Mouse (Mus musculus): Measurements from ENCODE around the gene Cdc45. TPM values are rescaled to one million over a fixed set of nuclear protein-coding genes. Genes with fewer than 3 reads are reported as not detected.

Cdc45 gene
- polyA plus RNA-seq, 1 experiment from 2014 or later = 18.7 TPM

DNA sequence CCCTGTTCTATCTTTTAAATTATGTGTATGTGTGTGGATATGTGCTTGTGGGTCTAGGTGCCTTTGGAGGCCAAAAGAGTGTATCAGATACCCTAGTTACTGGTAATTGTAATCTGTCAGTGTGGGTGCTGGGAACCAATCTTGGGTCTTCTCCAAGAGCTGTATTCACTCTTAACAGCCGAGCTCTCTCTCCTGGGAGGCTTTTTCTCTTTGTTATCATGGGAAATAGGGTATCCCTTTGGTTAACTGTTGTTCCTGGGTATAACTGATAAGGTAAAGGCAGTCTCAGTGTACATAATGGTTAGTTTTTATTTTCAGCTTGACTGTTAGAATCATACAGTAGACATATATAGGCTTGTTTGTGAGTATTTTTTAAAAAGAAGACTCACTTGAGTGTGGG, 10.6 kb upstream of the Cdc45 start:
- H3K4me3 ChIP-seq (ENCODE audit: low read depth, low read length) = no peak overlapping the region
- H3K4me1 ChIP-seq (ENCODE audit: insufficient read depth) = no peaks in the 10 kb centered on the region
- peaks cover 87% of the 10 kb centered on the region for H3K36me3 ChIP-seq (replicated peaks; ENCODE audit: insufficient read depth, low read length)
- peak; percentile 59; the same call in 1 of the 2 replicates for TF ChIP-seq EP300 (IDR thresholded peaks at IDR 0.05; ENCODE audit: low read depth)
- TF ChIP-seq CTCF (IDR thresholded peaks at IDR 0.05; ENCODE audit: low read depth) = no peak
- DNase-seq (no peak), ATAC-seq (no peak)
- no peak overlapping the region for H3K4me2 ChIP-seq (ENCODE audit: low read depth, low read length)
- no peak overlapping the region for H3K9ac ChIP-seq (replicated peaks)
- H3K9me3 ChIP-seq (ENCODE audit: low read length) = no peaks in the 10 kb centered on the region
- no peaks in the 10 kb centered on the region for H3K27me3 ChIP-seq (ENCODE audit: insufficient read depth, low read length)
- H3K27ac ChIP-seq (ENCODE audit: low read depth) = no peak overlapping the region
- WGBS (ENCODE audit: insufficient replicate concordance) = 41% methylated on average over 1 of the region's 1 CpGs

- no peaks in the 10 kb centered on the region for H3K27me3 ChIP-seq (ENCODE audit: insufficient read depth, low read length)
- peaks cover 34% of the 10 kb centered on the region for H3K36me3 ChIP-seq (replicated peaks; ENCODE audit: insufficient read depth, low read length)
- peaks cover 15% of the 10 kb centered on the region for H3K4me1 ChIP-seq (ENCODE audit: insufficient read depth)
- no peaks in the 10 kb centered on the region for H3K9me3 ChIP-seq (ENCODE audit: low read length)
- peak overlapping the region; percentile 97 for H3K9ac ChIP-seq (replicated peaks)
- H3K4me2 ChIP-seq (ENCODE audit: low read depth, low read length) = peak overlapping the region; percentile 98
- DNase-seq (no peak), ATAC-seq (peak; percentile 36)
- H3K4me3 ChIP-seq (ENCODE audit: low read depth, low read length) = peak overlapping the region; percentile 89
- TF ChIP-seq EP300 (IDR thresholded peaks at IDR 0.05; ENCODE audit: low read depth) (no peak), CTCF (IDR thresholded peaks at IDR 0.05; ENCODE audit: low read depth) (no peak)
- under 1% methylated on average over 31 of the region's 31 CpGs for WGBS (ENCODE audit: insufficient replicate concordance)
- H3K27ac ChIP-seq (ENCODE audit: low read depth) = peak overlapping the region; percentile 94
Measured at GRCm38 (mm10) chr16:18812385-18812910, 661 bp upstream of the Cdc45 start.

DNA sequence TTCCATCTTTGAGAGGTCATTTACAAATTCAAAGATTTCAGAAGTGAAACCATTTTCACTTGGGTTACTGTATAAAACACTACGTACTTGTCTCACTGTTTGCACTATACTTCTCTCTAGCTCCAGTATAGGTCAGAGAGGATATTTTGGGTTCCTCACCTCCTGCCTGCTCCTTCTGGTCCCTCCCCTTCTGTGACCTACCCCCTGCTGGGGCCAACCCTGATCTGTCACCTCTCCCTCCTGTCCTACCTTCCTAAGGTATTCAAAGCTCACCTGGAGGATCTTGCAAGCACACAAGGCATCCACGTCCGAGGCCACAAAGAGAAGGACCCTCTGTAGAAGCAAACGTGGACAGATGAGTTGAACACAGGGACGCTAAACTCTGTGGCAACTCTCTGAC, 755 bp downstream of the Cdc45 start:
- peak overlapping the region; percentile 97 for H3K9ac ChIP-seq (replicated peaks)
- TF ChIP-seq CTCF (IDR thresholded peaks at IDR 0.05; ENCODE audit: low read depth) = no peak

DNA sequence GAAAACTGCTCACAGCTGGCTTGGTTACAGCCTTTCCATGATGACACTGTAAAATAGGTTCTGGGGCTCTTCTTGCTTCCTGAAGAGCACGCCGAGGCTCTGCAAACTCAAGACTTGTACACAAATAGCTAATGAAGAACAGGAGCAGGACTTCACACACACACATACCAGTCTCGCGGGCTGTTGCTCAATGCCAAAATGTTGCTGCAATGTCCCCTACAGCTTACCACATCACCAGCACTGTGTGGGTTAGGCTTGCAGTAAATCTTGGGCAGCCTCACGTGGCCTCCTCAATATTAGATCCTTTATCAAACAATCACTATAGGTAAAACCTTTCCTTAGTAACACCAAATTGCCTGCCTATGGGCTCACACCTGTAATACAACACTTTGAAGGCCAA, 2.8 kb downstream of the Cdc45 start:
- TF ChIP-seq EP300 (IDR thresholded peaks at IDR 0.05; ENCODE audit: low read depth) (no peak), CTCF (IDR thresholded peaks at IDR 0.05; ENCODE audit: low read depth) (no peak)
- H3K4me1 ChIP-seq (ENCODE audit: insufficient read depth) = peaks cover 15% of the 10 kb centered on the region
- DNase-seq (peak; percentile 76), ATAC-seq (no peak)
- H3K36me3 ChIP-seq (replicated peaks; ENCODE audit: insufficient read depth, low read length) = peaks cover 36% of the 10 kb centered on the region
- no peaks in the 10 kb centered on the region for H3K9me3 ChIP-seq (ENCODE audit: low read length)
- H3K27me3 ChIP-seq (ENCODE audit: insufficient read depth, low read length) = no peaks in the 10 kb centered on the region
- H3K4me2 ChIP-seq (ENCODE audit: low read depth, low read length) = peak overlapping the region; percentile 24; the same call in 1 of the 2 replicates
- H3K4me3 ChIP-seq (ENCODE audit: low read depth, low read length) = no peak overlapping the region
- H3K9ac ChIP-seq (replicated peaks) = peak overlapping the region; percentile 30; the same call in 1 of the 2 replicates
- H3K27ac ChIP-seq (ENCODE audit: low read depth) = peak overlapping the region; percentile 44; the same call in 1 of the 2 replicates
- 58% methylated on average over 5 of the region's 5 CpGs for WGBS (ENCODE audit: insufficient replicate concordance)

More for the DNA sequence above, 755 bp downstream of the Cdc45 start:
- H3K4me1 ChIP-seq (ENCODE audit: insufficient read depth) = peaks cover 15% of the 10 kb centered on the region
- H3K9me3 ChIP-seq (ENCODE audit: low read length) = no peaks in the 10 kb centered on the region
- peak overlapping the region; percentile 89 for H3K4me3 ChIP-seq (ENCODE audit: low read depth, low read length)
- peak; percentile 32 for ATAC-seq
- H3K36me3 ChIP-seq (replicated peaks; ENCODE audit: insufficient read depth, low read length) = peaks cover 35% of the 10 kb centered on the region
- DNase-seq = no peak
- peak overlapping the region; percentile 94 for H3K27ac ChIP-seq (ENCODE audit: low read depth)
- H3K4me2 ChIP-seq (ENCODE audit: low read depth, low read length) = peak overlapping the region; percentile 98
- no peaks in the 10 kb centered on the region for H3K27me3 ChIP-seq (ENCODE audit: insufficient read depth, low read length)
- 4% methylated on average over 5 of the region's 5 CpGs for WGBS (ENCODE audit: insufficient replicate concordance)

- H3K9me3 ChIP-seq (ENCODE audit: low read length) = no peaks in the 10 kb centered on the region
- WGBS (ENCODE audit: insufficient replicate concordance) = 95% methylated on average over 2 of the region's 2 CpGs
- no peak overlapping the region for H3K9ac ChIP-seq (replicated peaks)
- no peak overlapping the region for H3K4me2 ChIP-seq (ENCODE audit: low read depth, low read length)
- peaks cover 51% of the 10 kb centered on the region for H3K36me3 ChIP-seq (replicated peaks; ENCODE audit: insufficient read depth, low read length)
- DNase-seq (no peak), ATAC-seq (no peak)
- H3K4me1 ChIP-seq (ENCODE audit: insufficient read depth) = no peaks in the 10 kb centered on the region
- H3K27ac ChIP-seq (ENCODE audit: low read depth) = no peak overlapping the region
- H3K27me3 ChIP-seq (ENCODE audit: insufficient read depth, low read length) = no peaks in the 10 kb centered on the region
- no peak for TF ChIP-seq EP300 (IDR thresholded peaks at IDR 0.05; ENCODE audit: low read depth)
- TF ChIP-seq CTCF (IDR thresholded peaks at IDR 0.05; ENCODE audit: low read depth) = no peak
- H3K4me3 ChIP-seq (ENCODE audit: low read depth, low read length) = no peak overlapping the region
Measured at GRCm38 (mm10) chr16:18805746-18806145, 6.0 kb downstream of the Cdc45 start.

GRCm38 (mm10) chr16:18798841-18799240, 12.9 kb downstream of the Cdc45 start:
- H3K4me3 ChIP-seq (ENCODE audit: low read depth, low read length) = no peak overlapping the region
- no peak overlapping the region for H3K27ac ChIP-seq (ENCODE audit: low read depth)
- no peak for ATAC-seq
- no peak overlapping the region for H3K9ac ChIP-seq (replicated peaks)
- H3K36me3 ChIP-seq (replicated peaks; ENCODE audit: insufficient read depth, low read length) = peaks cover 68% of the 10 kb centered on the region
- WGBS (ENCODE audit: insufficient replicate concordance) = 82% methylated on average over 2 of the region's 2 CpGs
- no peaks in the 10 kb centered on the region for H3K9me3 ChIP-seq (ENCODE audit: low read length)
- TF ChIP-seq CTCF (IDR thresholded peaks at IDR 0.05; ENCODE audit: low read depth) (peak; percentile 72), EP300 (IDR thresholded peaks at IDR 0.05; ENCODE audit: low read depth) (no peak)
- no peaks in the 10 kb centered on the region for H3K4me1 ChIP-seq (ENCODE audit: insufficient read depth)
- DNase-seq = no peak
- no peak overlapping the region for H3K4me2 ChIP-seq (ENCODE audit: low read depth, low read length)
- H3K27me3 ChIP-seq (ENCODE audit: insufficient read depth, low read length) = no peaks in the 10 kb centered on the region

Measured in liver, postnatal 0 days (tissue).